35 mouse cellular contexts compared by ENCODE assay signal in genomic region chr3:101540568-101540967, GRCm38 (mm10).
"Had no signal": no experiment of that assay in that cellular context is flagged by ENCODE, and none has a peak within 500 bp of the region (broad histone marks: within the 10 kb centered on the region; RNA-seq: fewer than 3 reads in every experiment).

No protein-coding gene starts in this region.

- H3K4me1 ChIP-seq: hindbrain, embryonic 13.5 days; hindbrain, embryonic 15.5 days had no signal

- ATAC-seq: hindbrain, embryonic 16.5 days; hindbrain, postnatal 0 days; inflammation-experienced regulatory T-cells, adult 6 months; intestine, embryonic 15.5 days; intestine, embryonic 16.5 days; intestine, postnatal 0 days had no signal

- H3K9me3 ChIP-seq: heart, embryonic 10.5 days; heart, embryonic 12.5 days; heart, embryonic 13.5 days; heart, embryonic 15.5 days; hindbrain, embryonic 10.5 days; hindbrain, embryonic 12.5 days; hindbrain, embryonic 13.5 days; hindbrain, embryonic 15.5 days; intestine, embryonic 15.5 days; kidney, embryonic 15.5 days had no signal

- H3K4me3 ChIP-seq: heart, embryonic 10.5 days; heart, embryonic 12.5 days; heart, embryonic 13.5 days; heart, embryonic 15.5 days; hindbrain, embryonic 10.5 days; hindbrain, embryonic 12.5 days; hindbrain, embryonic 13.5 days; hindbrain, embryonic 15.5 days; intestine, embryonic 15.5 days; kidney, embryonic 15.5 days; layer of hippocampus, adult 2 months had no signal

- H3K9ac ChIP-seq: heart, embryonic 12.5 days; heart, embryonic 13.5 days; heart, embryonic 15.5 days; hindbrain, embryonic 12.5 days; hindbrain, embryonic 13.5 days; hindbrain, embryonic 14.5 days; hindbrain, embryonic 15.5 days; intestine, embryonic 15.5 days; kidney, embryonic 15.5 days had no signal

- H3K36me3 ChIP-seq: heart, embryonic 10.5 days; heart, embryonic 12.5 days; heart, embryonic 13.5 days; heart, embryonic 15.5 days; hindbrain, embryonic 10.5 days; hindbrain, embryonic 12.5 days; hindbrain, embryonic 13.5 days; hindbrain, embryonic 15.5 days; intestine, embryonic 15.5 days; kidney, embryonic 15.5 days had no signal

- H3K4me2 ChIP-seq: heart, embryonic 11.5 days; heart, embryonic 12.5 days; heart, embryonic 13.5 days; heart, embryonic 15.5 days; hindbrain, embryonic 12.5 days; hindbrain, embryonic 13.5 days; hindbrain, embryonic 14.5 days; hindbrain, embryonic 15.5 days; intestine, embryonic 15.5 days; kidney, embryonic 15.5 days had no signal

- H3K27me3 ChIP-seq: heart, embryonic 13.5 days; heart, embryonic 15.5 days; hindbrain, embryonic 12.5 days; hindbrain, embryonic 15.5 days; intestine, embryonic 15.5 days; kidney, embryonic 15.5 days had no signal

- H3K27ac ChIP-seq: heart, embryonic 10.5 days; heart, embryonic 13.5 days; heart, embryonic 15.5 days; hindbrain, embryonic 12.5 days; hindbrain, embryonic 13.5 days; hindbrain, embryonic 14.5 days; hindbrain, embryonic 15.5 days; hindbrain, postnatal 0 days; intestine, embryonic 15.5 days; kidney, embryonic 15.5 days; kidney, postnatal 0 days; layer of hippocampus, adult 2 months had no signal

- DNase-seq: heart, postnatal 10 days; heart, postnatal 14 days; heart, postnatal 36 days; heart, postnatal 4 days; kidney, adult 11 months; kidney, adult 18-20 months; kidney, adult 2 months; kidney, adult 8-10 months; kidney, adult 9 months; kidney, postnatal 10 days; kidney, postnatal 14 days; kidney, postnatal 25 days; kidney, postnatal 36 days; kidney, postnatal 4 days; layer of hippocampus, adult 9-11 months; layer of hippocampus, postnatal 36 days had no signal
